In the genomic region with DNA sequence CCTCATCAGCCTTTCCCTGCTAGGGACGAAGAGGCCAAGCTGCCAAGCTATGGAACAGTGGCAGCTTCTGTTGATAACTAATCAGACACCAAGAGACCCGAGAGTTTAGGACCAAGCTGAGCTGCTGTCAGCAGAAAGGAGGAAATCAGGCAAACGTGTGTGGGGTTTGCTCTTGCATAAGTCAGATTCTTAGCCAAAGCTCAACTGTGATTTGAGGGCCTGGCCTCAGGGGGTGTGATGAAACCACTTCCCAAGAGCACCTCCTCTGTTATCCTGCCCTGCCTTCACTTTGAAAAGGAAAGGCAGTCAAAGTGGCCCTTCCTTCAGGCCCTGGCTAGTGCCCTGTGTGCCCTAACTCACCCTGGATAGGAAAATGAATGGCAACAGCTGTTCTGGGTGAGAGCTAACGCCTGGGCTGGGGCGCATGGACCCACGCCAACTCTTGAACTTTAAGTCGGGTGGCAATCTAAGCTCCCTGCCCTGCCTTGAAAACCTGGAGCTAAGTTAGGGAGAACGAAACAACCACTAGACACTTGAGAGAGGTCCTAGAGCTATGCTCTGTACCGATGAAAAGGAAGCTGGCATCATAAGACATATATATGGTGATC, we compare ENCODE assay signal across 8 mouse cellular contexts. TPM values are rescaled to one million over a fixed set of nuclear protein-coding genes. Genes with fewer than 3 reads are reported as not detected.
DNase-seq lines count a peak whose midpoint lies in the region; ATAC-seq lines count a peak whose summit lies in the region.

Gene Txndc5 (minus strand): TSS at position 138 of the 608 bp plus-strand sequence.

- H3K27me3 ChIP-seq in embryonic facial prominence, embryonic 15.5 days: no peaks in the 10 kb centered on the region
- H3K27me3 ChIP-seq in heart, embryonic 13.5 days (replicated peaks): 0 out of 2 replicates have a peak, but pooled peaks cover 7% of the 10 kb centered on the region

- peak within 1 kb of the TSS; percentile 65 for H3K4me2 ChIP-seq in embryonic facial prominence, embryonic 15.5 days (replicated peaks)
- H3K4me2 ChIP-seq in heart, embryonic 13.5 days: peak within 1 kb of the TSS; percentile 81

- peak within 1 kb of the TSS; percentile 88 for H3K4me3 ChIP-seq in embryonic facial prominence, embryonic 15.5 days (replicated peaks)
- H3K4me3 ChIP-seq in heart, embryonic 13.5 days: peak within 1 kb of the TSS; percentile 98

- H3K9ac ChIP-seq in embryonic facial prominence, embryonic 15.5 days: peak within 1 kb of the TSS; percentile 65
- H3K9ac ChIP-seq in heart, embryonic 13.5 days: peak within 1 kb of the TSS; percentile 97

- intact Hi-C loops in left cerebral cortex, postnatal 14 days (cut with DNase I): no loop called here

- peak within 1 kb of the TSS; percentile 94 for H3K27ac ChIP-seq in embryonic facial prominence, embryonic 15.5 days (replicated peaks)
- peak within 1 kb of the TSS; percentile 96 for H3K27ac ChIP-seq in heart, embryonic 13.5 days (replicated peaks)

- H3K36me3 ChIP-seq in embryonic facial prominence, embryonic 15.5 days: no peaks in the 10 kb centered on the region
- peaks cover 6% of the 10 kb centered on the region for H3K36me3 ChIP-seq in heart, embryonic 13.5 days

- WGBS in embryonic facial prominence, embryonic 15.5 days: 46% methylated on average over 9 of the region's 9 CpGs
- 47% methylated on average over 9 of the region's 9 CpGs for WGBS in heart, embryonic 13.5 days

- no peaks in the 10 kb centered on the region for H3K9me3 ChIP-seq in embryonic facial prominence, embryonic 15.5 days (replicated peaks)
- H3K9me3 ChIP-seq in heart, embryonic 13.5 days: no peaks in the 10 kb centered on the region

- H3K4me1 ChIP-seq in embryonic facial prominence, embryonic 15.5 days: peaks cover 36% of the 10 kb centered on the region
- peaks cover 40% of the 10 kb centered on the region for H3K4me1 ChIP-seq in heart, embryonic 13.5 days

- no peak for DNase-seq in urinary bladder, adult 2 months (ENCODE audit: low spot score)
- DNase-seq in urinary bladder, postnatal 25 days (ENCODE audit: low spot score): no peak
- no peak for DNase-seq in left cerebral cortex, postnatal 14 days (ENCODE audit: low spot score in 2 of 2)
- no peak for DNase-seq in spleen, postnatal 36 days (ENCODE audit: low spot score in 2 of 2)
- DNase-seq in kidney, postnatal 25 days: no peak

- no peak for ATAC-seq in embryonic facial prominence, embryonic 15.5 days (ENCODE audit: insufficient number of reproducible peaks, low FRiP score, low TSS enrichment, low read depth)
- no peak for ATAC-seq in heart, embryonic 13.5 days (ENCODE audit: extremely low read depth, insufficient number of reproducible peaks, low FRiP score, low TSS enrichment)
- peak; percentile 58 for ATAC-seq in megakaryocyte progenitor cell, adult 5-6 weeks (replicated peaks; ENCODE audit: poor library complexity)

RNA-seq across cellular contexts. Expression of gene Txndc5, which starts in this region (rescaled TPM):
- 108 and 144 TPM in 2 replicates for polyA plus RNA-seq in urinary bladder, adult 2 months (2012; rRNA removed)
- polyA plus RNA-seq in embryonic facial prominence, embryonic 15.5 days (2015; fragmentation: Nextera tagmentation; extraction: Ambion mirVana): 303 and 309 TPM in 2 replicates
- polyA plus RNA-seq in heart, embryonic 13.5 days (2015; fragmentation: Nextera tagmentation; extraction: Ambion mirVana): 200 and 206 TPM in 2 replicates
- total RNA-seq in left cerebral cortex, postnatal 14 days (2021): 10 to 100 TPM; 42.7 to 46.0 TPM
- total RNA-seq in megakaryocyte progenitor cell, adult 5-6 weeks (2015): 58.2 and 58.3 TPM in 2 replicates
- total RNA-seq in megakaryocyte progenitor cell, adult 5-6 weeks (2017): 56.3 and 67.4 TPM in 2 replicates
